Mouse (Mus musculus) gastrocnemius, postnatal 36 days (tissue): ENCODE results near the gene Kcnq5. TPM values are rescaled to one million over a fixed set of nuclear protein-coding genes. Genes with fewer than 3 reads are reported as not detected.
"Not testable (repeated sequence)": the region's sequence is repeated elsewhere in the genome, so short reads cannot be mapped to it uniquely, and the experiment has no call there.

ENCODE experiments used
- DNase-seq, 2 experiments: peaks; one replicate each; pipeline ENCODE4 v3.0.0; 2022
- intact Hi-C: fragments of 180-260 bp; cut with DNase I; formaldehyde crosslinking; loops from one replicate; pipeline ENCODE4 v1.15.1; 2025
- total RNA-seq, 2 experiments: library from RNA; stranded (reverse); gene quantifications; 2 replicates each; pipeline ENCODE4 v1.2.3; 2021

The Kcnq5 gene
- total RNA-seq, 2 experiments from 2014 or later: 5.4 to 8.2 TPM

- intact Hi-C loops: no loop called here
- DNase-seq: no peak
These were observed 277.3 kb downstream of the Kcnq5 start for GRCm38 (mm10) chr1:21684444-21684843.

GRCm38 (mm10) chr1:21676805-21677204 is 284.9 kb downstream of the Kcnq5 start:
- intact Hi-C loops: no loop called here
- no peak for DNase-seq

- no peak for DNase-seq
- intact Hi-C loops: no loop called here
These were observed 300.9 kb downstream of the Kcnq5 start for GRCm38 (mm10) chr1:21660840-21661239.

GRCm38 (mm10) chr1:21650820-21651219 is 310.9 kb downstream of the Kcnq5 start:
- no peak for DNase-seq
- intact Hi-C loops: no loop called here

GRCm38 (mm10) chr1:21635406-21635805 is 326.3 kb downstream of the Kcnq5 start:
- intact Hi-C loops: no loop called here
- DNase-seq: no peak

- intact Hi-C loops: no loop called here
These were observed 327.7 kb downstream of the Kcnq5 start for GRCm38 (mm10) chr1:21634013-21634412.

GRCm38 (mm10) chr1:21622455-21622854 is 339.3 kb downstream of the Kcnq5 start:
- intact Hi-C loops: no loop called here
- no peak for DNase-seq

More at GRCm38 (mm10) chr1:21634013-21634412, 327.7 kb downstream of the Kcnq5 start:
- no peak for DNase-seq

GRCm38 (mm10) chr1:21622039-21622438 is 339.7 kb downstream of the Kcnq5 start:
- DNase-seq: no peak
- intact Hi-C loops: no loop called here

- DNase-seq: no peak
- intact Hi-C loops: no loop called here
These were observed 343.0 kb downstream of the Kcnq5 start for GRCm38 (mm10) chr1:21618712-21619111.

GRCm38 (mm10) chr1:21616666-21617065 is 345.1 kb downstream of the Kcnq5 start:
- intact Hi-C loops: no loop called here
- no peak for DNase-seq

GRCm38 (mm10) chr1:21613933-21614332 is 347.8 kb downstream of the Kcnq5 start:
- no peak for DNase-seq

GRCm38 (mm10) chr1:21604003-21604402 is 357.7 kb downstream of the Kcnq5 start:
- intact Hi-C loops: no loop called here
- no peak for DNase-seq

More at GRCm38 (mm10) chr1:21613933-21614332, 347.8 kb downstream of the Kcnq5 start:
- intact Hi-C loops: no loop called here

GRCm38 (mm10) chr1:21602567-21602966 is 359.2 kb downstream of the Kcnq5 start:
- intact Hi-C loops: no loop called here
- no peak for DNase-seq

- DNase-seq: no peak
- intact Hi-C loops: no loop called here
These were observed 361.1 kb downstream of the Kcnq5 start for GRCm38 (mm10) chr1:21600606-21601005.

- no peak for DNase-seq
These were observed 367.9 kb downstream of the Kcnq5 start for GRCm38 (mm10) chr1:21593872-21594271.

GRCm38 (mm10) chr1:21567397-21567796 is 394.3 kb downstream of the Kcnq5 start:
- intact Hi-C loops, DNase-seq: not testable (repeated sequence)

More at GRCm38 (mm10) chr1:21593872-21594271, 367.9 kb downstream of the Kcnq5 start:
- intact Hi-C loops: no loop called here

GRCm38 (mm10) chr1:21554630-21555029 is 407.1 kb downstream of the Kcnq5 start:
- intact Hi-C loops: no loop called here
- DNase-seq: no peak

GRCm38 (mm10) chr1:21552715-21553114 is 409.0 kb downstream of the Kcnq5 start:
- intact Hi-C loops: no loop called here
- DNase-seq: no peak

GRCm38 (mm10) chr1:21543909-21544308 is 417.8 kb downstream of the Kcnq5 start:
- intact Hi-C loops: no loop called here
- DNase-seq: no peak

- intact Hi-C loops: loop anchor here (10.0 kb wide), 1 partner anchor 115 kb away; no protein-coding TSS in a partner anchor
These were observed 422.3 kb downstream of the Kcnq5 start for GRCm38 (mm10) chr1:21539486-21539885.

GRCm38 (mm10) chr1:21530823-21531222 is 430.9 kb downstream of the Kcnq5 start:
- intact Hi-C loops: loop anchor here (5.0 to 10.0 kb wide), 2 partner anchors 106 to 431 kb away; partner anchors contain the start of gene Kcnq5
- DNase-seq: no peak

More at GRCm38 (mm10) chr1:21539486-21539885, 422.3 kb downstream of the Kcnq5 start:
- DNase-seq: no peak

GRCm38 (mm10) chr1:21521995-21522394 is 439.7 kb downstream of the Kcnq5 start:
- DNase-seq: no peak
- intact Hi-C loops: loop anchor here (5.0 kb wide), 1 partner anchor 35 kb away; no protein-coding TSS in a partner anchor

- intact Hi-C loops: loop anchor here (5.0 kb wide), 1 partner anchor 34 kb away; no protein-coding TSS in a partner anchor
- no peak for DNase-seq
These were observed 440.3 kb downstream of the Kcnq5 start for GRCm38 (mm10) chr1:21521475-21521874.
